16 mouse cellular contexts compared by ENCODE assay signal in the genomic region with DNA sequence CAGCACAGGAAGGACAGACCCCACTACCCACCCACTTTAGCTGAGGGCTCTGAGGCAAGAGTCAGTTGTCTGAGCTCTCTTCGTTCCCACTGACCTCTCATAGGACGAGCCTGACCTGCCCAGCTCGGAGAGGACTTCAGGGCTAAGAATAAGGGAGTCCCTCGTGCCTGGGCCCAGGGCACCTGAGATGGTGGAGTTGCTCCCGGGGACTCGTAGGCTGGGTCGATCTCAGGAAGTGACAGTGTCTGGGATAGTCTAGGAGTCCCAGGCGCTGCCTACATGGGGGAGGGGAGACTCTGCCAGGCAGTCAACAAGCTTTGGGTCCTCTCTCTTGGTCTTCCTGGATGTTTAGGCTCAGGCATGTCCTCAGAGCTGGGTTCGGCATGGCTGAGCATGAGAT. TPM values are rescaled to one million over a fixed set of nuclear protein-coding genes. Genes with fewer than 3 reads are reported as not detected.
DNase-seq lines count a peak whose midpoint lies in the region; ATAC-seq and TF ChIP-seq lines count a peak whose summit lies in the region.
"Had no signal": no experiment of that assay in that cellular context is flagged by ENCODE, and none has a peak within 500 bp of the region (broad histone marks: within the 10 kb centered on the region; RNA-seq: fewer than 3 reads in every experiment).

No protein-coding gene starts in this region.

- peak overlapping the region; percentile 70; the same call in 1 of the 2 replicates for H3K27ac ChIP-seq in heart, embryonic 10.5 days
- H3K27ac ChIP-seq in midbrain, postnatal 0 days (ENCODE audit: low read depth, low read length) = no peak overlapping the region
- no peak overlapping the region for H3K27ac ChIP-seq in midbrain, embryonic 15.5 days
- peak overlapping the region; percentile 77 for H3K27ac ChIP-seq in liver, embryonic 15.5 days (replicated peaks)
- H3K27ac ChIP-seq: left cerebral cortex, adult 2 months; midbrain, embryonic 12.5 days had no signal

- H3K4me3 ChIP-seq in heart, embryonic 10.5 days = no peak overlapping the region
- no peak overlapping the region for H3K4me3 ChIP-seq in midbrain, postnatal 0 days (ENCODE audit: low read depth, low read length)
- no peak overlapping the region for H3K4me3 ChIP-seq in midbrain, embryonic 15.5 days
- H3K4me3 ChIP-seq in liver, embryonic 15.5 days (replicated peaks) = no peak overlapping the region
- H3K4me3 ChIP-seq: erythroblast, embryonic 14.5 days; hindbrain, embryonic 10.5 days; layer of hippocampus, adult 2 months; left cerebral cortex, adult 2 months; limb, embryonic 13.5 days; midbrain, embryonic 12.5 days had no signal

- no peaks in the 10 kb centered on the region for H3K36me3 ChIP-seq in heart, embryonic 10.5 days
- no peaks in the 10 kb centered on the region for H3K36me3 ChIP-seq in midbrain, postnatal 0 days (ENCODE audit: insufficient read depth, low read length)
- H3K36me3 ChIP-seq in midbrain, embryonic 15.5 days (replicated peaks) = no peaks in the 10 kb centered on the region
- no peaks in the 10 kb centered on the region for H3K36me3 ChIP-seq in liver, embryonic 15.5 days (replicated peaks)
- H3K36me3 ChIP-seq: G1E; hindbrain, embryonic 10.5 days; limb, embryonic 13.5 days; midbrain, embryonic 12.5 days had no signal

- DNase-seq in heart, embryonic 10.5 days (ENCODE audit: low spot score) = no peak
- no peak for DNase-seq in heart, postnatal 4 days
- DNase-seq in midbrain, postnatal 0 days (ENCODE audit: low spot score) = no peak
- DNase-seq in adrenal gland, postnatal 25 days = no peak
- DNase-seq in urinary bladder, postnatal 36 days (ENCODE audit: low spot score in 2 of 2) = no peak

- no peak overlapping the region for H3K4me2 ChIP-seq in midbrain, postnatal 0 days (ENCODE audit: low read depth, low read length, poor library complexity, severe bottlenecking)
- H3K4me2 ChIP-seq in midbrain, embryonic 15.5 days = no peak overlapping the region
- peak overlapping the region; percentile 44 for H3K4me2 ChIP-seq in liver, embryonic 15.5 days
- H3K4me2 ChIP-seq: midbrain, embryonic 12.5 days had no signal

- ATAC-seq in midbrain, postnatal 0 days (ENCODE audit: low FRiP score) = no peak
- ATAC-seq in midbrain, embryonic 15.5 days (replicated peaks) = no peak
- peak; percentile 9; the same call in 1 of the 2 replicates for ATAC-seq in liver, embryonic 15.5 days (ENCODE audit: insufficient read depth)
- ATAC-seq: forebrain, embryonic 16.5 days had no signal

- H3K4me1 ChIP-seq in heart, embryonic 10.5 days = peaks cover 25% of the 10 kb centered on the region
- no peaks in the 10 kb centered on the region for H3K4me1 ChIP-seq in midbrain, postnatal 0 days (ENCODE audit: insufficient read depth, low read length)
- no peaks in the 10 kb centered on the region; the same call in 1 of the 2 replicates for H3K4me1 ChIP-seq in midbrain, embryonic 15.5 days
- peaks cover 46% of the 10 kb centered on the region for H3K4me1 ChIP-seq in liver, embryonic 15.5 days (replicated peaks)
- H3K4me1 ChIP-seq: midbrain, embryonic 12.5 days had no signal

- H3K9me3 ChIP-seq in heart, embryonic 10.5 days = no peaks in the 10 kb centered on the region
- no peaks in the 10 kb centered on the region for H3K9me3 ChIP-seq in midbrain, postnatal 0 days (ENCODE audit: low read length)
- no peaks in the 10 kb centered on the region for H3K9me3 ChIP-seq in midbrain, embryonic 15.5 days
- no peaks in the 10 kb centered on the region for H3K9me3 ChIP-seq in liver, embryonic 15.5 days (replicated peaks)
- H3K9me3 ChIP-seq: G1E; hindbrain, embryonic 10.5 days; limb, embryonic 13.5 days; midbrain, embryonic 12.5 days had no signal

- H3K9ac ChIP-seq in midbrain, postnatal 0 days (replicated peaks; ENCODE audit: low read length, poor library complexity, severe bottlenecking) = 0 out of 2 replicates have a peak overlapping the region, but pooled peaks have one; percentile 13
- H3K9ac ChIP-seq in midbrain, embryonic 15.5 days = no peak overlapping the region
- H3K9ac ChIP-seq in liver, embryonic 15.5 days = no peak overlapping the region
- H3K9ac ChIP-seq: midbrain, embryonic 12.5 days had no signal

- H3K27me3 ChIP-seq in heart, embryonic 10.5 days (ENCODE audit: insufficient read depth, poor library complexity, severe bottlenecking) = 0 out of 2 replicates have a peak, but pooled peaks cover 6% of the 10 kb centered on the region
- H3K27me3 ChIP-seq in midbrain, postnatal 0 days (ENCODE audit: insufficient read depth, low read length) = no peaks in the 10 kb centered on the region
- no peaks in the 10 kb centered on the region for H3K27me3 ChIP-seq in midbrain, embryonic 15.5 days (replicated peaks)
- no peaks in the 10 kb centered on the region for H3K27me3 ChIP-seq in liver, embryonic 15.5 days
- H3K27me3 ChIP-seq: limb, embryonic 13.5 days had no signal

- no peak for TF ChIP-seq CTCF in midbrain, postnatal 0 days (IDR thresholded peaks at IDR 0.05)

- 69% methylated on average over 9 of the region's 9 CpGs for WGBS in heart, embryonic 10.5 days
- 73% methylated on average over 9 of the region's 9 CpGs for WGBS in midbrain, postnatal 0 days
- 77% methylated on average over 9 of the region's 9 CpGs for WGBS in midbrain, embryonic 15.5 days
- WGBS in liver, embryonic 15.5 days (ENCODE audit: insufficient replicate concordance) = 61% methylated on average over 9 of the region's 9 CpGs

RNA-seq across cellular contexts. Expression of gene Gcgr, which starts 10.0 kb away (rescaled TPM):
- polyA plus RNA-seq in heart, embryonic 10.5 days (2016; fragmentation: Nextera tagmentation; extraction: Ambion mirVana) = 0.26 and 2.2 TPM in 2 replicates
- total RNA-seq in heart, postnatal 4 days (2021) = 1 to 10 TPM; 1.7 to 1.8 TPM
- 0.60 TPM in 1 of 2 replicates, not detected in the other for total RNA-seq in midbrain, postnatal 0 days (2014; rRNA removed)
- 0.17 and 0.21 TPM in 2 replicates for polyA plus RNA-seq in midbrain, postnatal 0 days (2015; fragmentation: Nextera tagmentation; extraction: Ambion mirVana)
- 0.17 and 0.19 TPM in 2 replicates for polyA plus RNA-seq in midbrain, embryonic 15.5 days (2015; fragmentation: Nextera tagmentation; extraction: Ambion mirVana)
- 16.9 and 20.5 TPM in 2 replicates for polyA plus RNA-seq in liver, embryonic 15.5 days (2015; fragmentation: Nextera tagmentation; extraction: Ambion mirVana)
- 1.0 and 3.5 TPM in 2 replicates for total RNA-seq in adrenal gland, postnatal 25 days (2021)
- total RNA-seq: G1E; layer of hippocampus, adult 2 months; left cerebral cortex, adult 2 months had no signal
- polyA plus RNA-seq: forebrain, embryonic 16.5 days; G1E had no signal

RNA-seq across cellular contexts. Expression of gene Slc25a10, which starts 28.9 kb away (rescaled TPM):
- 55.6 and 56.6 TPM in 2 replicates for polyA plus RNA-seq in heart, embryonic 10.5 days (2016; fragmentation: Nextera tagmentation; extraction: Ambion mirVana)
- 10 to 100 TPM; 43.7 to 45.7 TPM for total RNA-seq in heart, postnatal 4 days (2021)
- 28.4 and 30.1 TPM in 2 replicates for total RNA-seq in midbrain, postnatal 0 days (2014; rRNA removed)
- polyA plus RNA-seq in midbrain, postnatal 0 days (2015; fragmentation: Nextera tagmentation; extraction: Ambion mirVana) = 19.8 and 21.4 TPM in 2 replicates
- 28.6 and 29.2 TPM in 2 replicates for polyA plus RNA-seq in midbrain, embryonic 15.5 days (2015; fragmentation: Nextera tagmentation; extraction: Ambion mirVana)
- 42.8 and 46.5 TPM in 2 replicates for polyA plus RNA-seq in liver, embryonic 15.5 days (2015; fragmentation: Nextera tagmentation; extraction: Ambion mirVana)
- 102 and 151 TPM in 2 replicates for total RNA-seq in adrenal gland, postnatal 25 days (2021)

RNA-seq across cellular contexts. Expression of gene Mcrip1, which starts 29.0 kb away (rescaled TPM):
- 153 and 186 TPM in 2 replicates for polyA plus RNA-seq in heart, embryonic 10.5 days (2016; fragmentation: Nextera tagmentation; extraction: Ambion mirVana)
- total RNA-seq in heart, postnatal 4 days (2021) = 10 to 100 TPM; 76.5 to 82.6 TPM
- total RNA-seq in midbrain, postnatal 0 days (2014; rRNA removed) = 132 and 138 TPM in 2 replicates
- polyA plus RNA-seq in midbrain, postnatal 0 days (2015; fragmentation: Nextera tagmentation; extraction: Ambion mirVana) = 243 and 270 TPM in 2 replicates
- 249 and 264 TPM in 2 replicates for polyA plus RNA-seq in midbrain, embryonic 15.5 days (2015; fragmentation: Nextera tagmentation; extraction: Ambion mirVana)
- polyA plus RNA-seq in liver, embryonic 15.5 days (2015; fragmentation: Nextera tagmentation; extraction: Ambion mirVana) = 41.8 and 47.6 TPM in 2 replicates
- total RNA-seq in adrenal gland, postnatal 25 days (2021) = 67.5 and 75.4 TPM in 2 replicates

RNA-seq across cellular contexts. Expression of gene Ppp1r27, which starts 30.4 kb away (rescaled TPM):
- polyA plus RNA-seq in heart, embryonic 10.5 days (2016; fragmentation: Nextera tagmentation; extraction: Ambion mirVana) = not detected in 2 replicates
- under 1 TPM in 1 of 2 experiments, not detected in 1; 0.83 TPM for total RNA-seq in heart, postnatal 4 days (2021)
- total RNA-seq in midbrain, postnatal 0 days (2014; rRNA removed) = not detected in 2 replicates
- polyA plus RNA-seq in midbrain, postnatal 0 days (2015; fragmentation: Nextera tagmentation; extraction: Ambion mirVana) = not detected in 2 replicates
- not detected in 2 replicates for polyA plus RNA-seq in midbrain, embryonic 15.5 days (2015; fragmentation: Nextera tagmentation; extraction: Ambion mirVana)
- polyA plus RNA-seq in liver, embryonic 15.5 days (2015; fragmentation: Nextera tagmentation; extraction: Ambion mirVana) = 0.36 and 0.38 TPM in 2 replicates
- total RNA-seq in adrenal gland, postnatal 25 days (2021) = 1.4 TPM in 1 of 2 replicates, not detected in the other
- total RNA-seq: G1E; layer of hippocampus, adult 2 months; left cerebral cortex, adult 2 months had no signal
- polyA plus RNA-seq: erythroblast, embryonic 14.5 days; forebrain, embryonic 16.5 days; G1E; midbrain, embryonic 12.5 days; spleen, adult 2 months had no signal

RNA-seq across cellular contexts. Expression of gene Mrpl12, which starts 36.1 kb away (rescaled TPM):
- polyA plus RNA-seq in heart, embryonic 10.5 days (2016; fragmentation: Nextera tagmentation; extraction: Ambion mirVana) = 259 and 270 TPM in 2 replicates
- total RNA-seq in heart, postnatal 4 days (2021) = 100 to 1,000 TPM; 229 to 250 TPM
- total RNA-seq in midbrain, postnatal 0 days (2014; rRNA removed) = 39.2 and 42.7 TPM in 2 replicates
- 147 TPM in 2 replicates for polyA plus RNA-seq in midbrain, postnatal 0 days (2015; fragmentation: Nextera tagmentation; extraction: Ambion mirVana)
- 112 and 115 TPM in 2 replicates for polyA plus RNA-seq in midbrain, embryonic 15.5 days (2015; fragmentation: Nextera tagmentation; extraction: Ambion mirVana)
- polyA plus RNA-seq in liver, embryonic 15.5 days (2015; fragmentation: Nextera tagmentation; extraction: Ambion mirVana) = 89.5 and 90.2 TPM in 2 replicates
- 96.3 and 104 TPM in 2 replicates for total RNA-seq in adrenal gland, postnatal 25 days (2021)

Comparison
In these comparisons a context has a peak if more than half of its experiments do, and no peak if none do; other contexts are left out.
1. H3K27ac ChIP-seq: peak in heart, embryonic 10.5 days (single experiment) and liver, embryonic 15.5 days (single experiment); none in midbrain, postnatal 0 days (single experiment) and midbrain, embryonic 15.5 days (single experiment).